Mouse (Mus musculus): ENCODE results near the gene Slc12a6. TPM values are rescaled to one million over a fixed set of nuclear protein-coding genes. Genes with fewer than 3 reads are reported as not detected.

Slc12a6 gene
- total and polyA plus RNA-seq, 2 experiments from 2014 or later, result 6.5 to 48.1 TPM

DNA sequence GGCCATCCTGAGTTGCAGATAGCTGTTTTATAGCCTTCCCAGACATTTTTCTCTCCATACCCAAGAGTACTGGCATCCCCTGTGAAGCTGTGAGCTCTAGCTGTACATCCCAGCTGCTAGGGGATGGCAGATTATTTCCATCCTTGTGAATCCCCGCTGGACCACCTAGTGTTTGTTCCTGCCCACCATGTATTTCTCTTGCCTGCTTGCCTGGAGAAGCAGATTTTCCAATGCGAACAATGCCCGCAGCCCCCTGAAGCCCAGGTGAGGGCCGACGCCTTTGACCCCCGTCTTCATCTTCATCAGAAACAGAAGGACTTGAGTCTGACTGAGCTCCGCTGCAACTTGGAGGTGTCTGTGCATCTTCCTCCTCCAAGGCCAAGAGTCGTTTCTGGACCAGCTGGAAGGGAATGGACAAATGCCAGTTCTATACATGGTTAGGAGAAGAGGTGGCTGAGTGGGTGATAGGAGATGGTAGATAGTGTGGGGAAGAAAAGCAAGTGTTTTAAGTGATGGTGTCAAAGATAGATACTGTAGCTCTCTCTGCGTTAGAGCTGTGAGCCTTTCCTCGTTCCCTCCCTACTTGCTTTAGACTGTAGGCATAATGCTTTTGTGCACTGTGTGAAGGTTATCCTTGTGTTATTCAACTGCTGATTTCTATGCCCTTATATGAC lies 15.7 kb upstream of the Slc12a6 start:
- no peak for DNase-seq (ENCODE audit: low spot score)
- 82% methylated on average over 10 of the region's 10 CpGs for whole genome bisulfite sequencing
- H3K27ac ChIP-seq (ENCODE audit: low read depth), result no peak overlapping the region
- no peaks in the 10 kb centered on the region for H3K4me1 ChIP-seq (ENCODE audit: control insufficient read depth, insufficient read depth)
- no peaks in the 10 kb centered on the region for H3K27me3 ChIP-seq (ENCODE audit: control insufficient read depth, insufficient read depth, low read length)
- no peak overlapping the region for H3K4me3 ChIP-seq (ENCODE audit: low read depth, low read length)
- H3K9me3 ChIP-seq (replicated peaks; ENCODE audit: control insufficient read depth, low read length), result no peaks in the 10 kb centered on the region
- H3K36me3 ChIP-seq (replicated peaks; ENCODE audit: control insufficient read depth, insufficient read depth, low read length), result no peaks in the 10 kb centered on the region
- H3K9ac ChIP-seq (replicated peaks; ENCODE audit: low read depth, low read length), result no peak overlapping the region
- no peak overlapping the region for H3K4me2 ChIP-seq (ENCODE audit: low read depth, low read length)
- TF ChIP-seq EP300 (IDR thresholded peaks at IDR 0.05; ENCODE audit: low read depth), result no peak
- no peak for TF ChIP-seq CTCF (IDR thresholded peaks at IDR 0.05; ENCODE audit: low read depth)
- ATAC-seq (ENCODE audit: insufficient read depth, low read depth), result no peak

DNA sequence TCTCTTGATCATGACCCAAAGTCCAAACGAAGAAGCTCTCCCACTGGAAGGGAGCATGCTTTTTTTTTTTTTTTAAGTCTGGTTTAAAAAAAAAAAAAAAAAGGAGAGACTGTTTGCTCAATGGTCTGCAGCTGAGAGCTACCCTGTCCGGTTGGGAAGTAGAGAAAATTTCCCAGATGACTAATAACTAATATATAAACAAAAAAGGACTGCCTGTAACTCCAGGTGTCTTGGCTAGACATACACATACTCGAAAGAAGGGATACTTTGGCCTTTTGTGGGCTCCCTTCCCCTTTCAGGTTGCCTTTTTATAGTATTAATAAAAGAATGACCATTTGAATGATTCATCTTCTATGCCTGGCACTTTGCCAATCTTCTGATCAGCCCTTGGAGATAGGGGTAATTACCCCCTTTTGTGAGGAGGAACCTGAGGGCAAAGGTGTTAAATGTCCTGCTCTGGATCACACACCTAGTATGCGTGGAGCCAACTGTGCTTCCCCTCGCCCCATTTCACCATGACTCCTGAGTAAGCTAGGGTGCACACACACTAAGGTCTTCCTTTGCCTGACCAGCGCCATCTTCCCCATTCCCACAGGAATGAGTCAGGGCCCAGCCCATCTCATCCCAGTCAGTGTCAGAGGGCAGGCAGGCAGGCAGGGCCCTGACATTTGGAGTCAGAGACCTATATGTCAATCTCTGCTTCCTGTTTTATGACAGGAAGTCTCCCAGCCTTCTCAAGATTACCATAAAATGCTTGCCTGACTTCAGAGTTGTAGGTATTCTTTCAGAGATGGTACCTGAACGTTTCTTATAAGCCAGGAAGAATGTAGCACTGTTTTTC lies 10.7 kb upstream of the Slc12a6 start:
- H3K27ac ChIP-seq (ENCODE audit: low read depth), result no peak overlapping the region
- no peaks in the 10 kb centered on the region for H3K9me3 ChIP-seq (replicated peaks; ENCODE audit: control insufficient read depth, low read length)
- no peak overlapping the region for H3K4me3 ChIP-seq (ENCODE audit: low read depth, low read length)
- 73% methylated on average over 7 of the region's 7 CpGs for WGBS
- H3K36me3 ChIP-seq (replicated peaks; ENCODE audit: control insufficient read depth, insufficient read depth, low read length), result no peaks in the 10 kb centered on the region
- no peak overlapping the region for H3K9ac ChIP-seq (replicated peaks; ENCODE audit: low read depth, low read length)
- H3K4me1 ChIP-seq (ENCODE audit: control insufficient read depth, insufficient read depth), result no peaks in the 10 kb centered on the region
- no peak for DNase-seq (ENCODE audit: low spot score)
- no peak for TF ChIP-seq CTCF (IDR thresholded peaks at IDR 0.05; ENCODE audit: low read depth)
- no peak for TF ChIP-seq EP300 (IDR thresholded peaks at IDR 0.05; ENCODE audit: low read depth)
- no peak overlapping the region for H3K4me2 ChIP-seq (ENCODE audit: low read depth, low read length)
- H3K27me3 ChIP-seq (ENCODE audit: control insufficient read depth, insufficient read depth, low read length), result no peaks in the 10 kb centered on the region
- no peak for ATAC-seq (ENCODE audit: insufficient read depth, low read depth)

DNA sequence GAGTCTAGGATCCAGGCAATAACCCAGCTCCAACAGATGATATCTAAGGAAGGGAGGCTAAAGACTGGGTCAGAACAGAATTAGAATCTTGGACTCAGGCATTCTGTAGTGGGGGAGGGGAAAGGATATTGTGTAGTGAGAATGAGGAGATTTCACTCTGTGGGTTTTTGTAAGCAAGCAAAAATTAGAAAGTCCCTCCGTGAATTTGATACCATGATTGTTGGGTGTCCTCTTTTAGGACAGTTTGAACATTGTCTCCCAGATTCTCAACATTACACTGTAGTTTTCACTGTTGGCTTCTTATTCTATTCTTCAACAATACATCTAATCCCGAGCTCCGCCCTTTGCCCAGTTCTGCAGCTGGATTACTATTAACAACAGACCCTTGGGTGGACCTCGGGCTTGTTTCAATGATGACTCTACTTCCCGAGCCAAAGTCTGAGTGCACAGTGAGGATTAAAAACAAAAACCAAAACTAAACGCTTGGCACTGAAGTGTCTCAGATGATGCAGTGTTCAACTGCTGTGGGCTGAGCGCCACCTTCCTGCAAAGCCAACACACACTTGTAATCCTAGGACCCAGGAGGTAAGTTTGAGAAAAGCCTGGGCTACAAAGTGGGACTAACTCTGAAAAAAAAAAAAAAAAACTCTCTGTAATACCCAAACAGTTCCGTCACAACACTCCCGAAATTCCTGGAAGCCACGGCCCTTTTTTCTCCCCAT lies 6.2 kb upstream of the Slc12a6 start, which contains the start of gene Nutm1:
Nutm1 (minus strand) TSS at position 51 of the 722 bp plus-strand sequence.
- WGBS, result 57% methylated on average over 10 of the region's 10 CpGs
- no peak for DNase-seq (ENCODE audit: low spot score)

DNA sequence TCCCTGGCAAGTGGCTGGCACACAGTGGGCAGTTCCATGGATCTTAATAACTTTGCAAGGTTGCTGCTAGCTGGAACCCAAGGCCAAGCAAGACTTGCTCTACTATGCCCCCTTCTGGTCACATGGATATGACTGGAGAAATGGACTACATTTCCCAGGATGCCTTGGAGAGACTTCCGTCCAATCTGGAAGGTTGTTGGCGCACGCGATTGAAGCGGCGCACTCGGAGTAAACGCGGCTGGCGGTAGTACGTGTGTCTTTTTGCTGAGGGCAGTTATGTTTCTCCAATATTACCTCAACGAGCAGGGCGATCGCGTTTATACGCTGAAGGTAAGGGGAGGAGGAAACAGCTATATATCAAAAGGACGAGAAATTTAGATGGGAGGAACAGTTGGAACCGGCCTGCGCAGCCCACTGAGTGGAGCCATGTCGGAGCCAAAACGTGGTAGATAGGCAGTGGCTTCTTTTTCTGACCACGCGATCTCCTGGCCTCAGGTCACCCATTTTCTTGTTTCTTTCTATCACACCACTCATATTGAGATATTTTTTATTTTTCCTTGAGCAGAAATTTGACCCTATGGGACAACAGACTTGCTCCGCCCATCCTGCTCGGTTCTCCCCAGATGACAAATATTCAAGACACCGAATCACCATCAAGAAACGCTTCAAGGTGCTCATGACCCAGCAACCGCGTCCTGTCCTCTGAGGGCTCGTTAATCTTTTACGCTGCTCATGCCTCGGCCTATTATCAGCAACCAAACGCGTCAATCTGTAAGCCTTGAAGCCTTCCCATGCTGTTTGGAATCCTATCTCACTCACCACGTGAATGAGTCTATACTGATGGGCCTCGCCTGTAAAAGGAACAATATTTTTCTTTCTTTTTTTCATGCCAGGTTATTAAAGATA lies 3.6 kb upstream of the Slc12a6 start, which contains the start of gene Nop10:
Nop10 (plus strand) TSS at position 179 of the 906 bp plus-strand sequence.
- ATAC-seq (ENCODE audit: insufficient read depth, low read depth), result peak; percentile 27; the same call in 1 of the 2 replicates
- Histone ChIP-seq H3K36me3 (replicated peaks; ENCODE audit: control insufficient read depth, insufficient read depth, low read length) (no peaks in the 10 kb centered on the region), H3K4me1 (ENCODE audit: control insufficient read depth, insufficient read depth) (peaks cover 5% of the 10 kb centered on the region; the same call in 1 of the 2 replicates), H3K4me2 (ENCODE audit: low read depth, low read length) (peak within 1 kb of the TSS; percentile 78), H3K27ac (ENCODE audit: low read depth) (peak within 1 kb of the TSS; percentile 74), H3K27me3 (ENCODE audit: control insufficient read depth, insufficient read depth, low read length) (no peaks in the 10 kb centered on the region), H3K9ac (replicated peaks; ENCODE audit: low read depth, low read length) (peak within 1 kb of the TSS; percentile 48; the same call in 1 of the 2 replicates), H3K4me3 (ENCODE audit: low read depth, low read length) (peak within 1 kb of the TSS; percentile 66), H3K9me3 (replicated peaks; ENCODE audit: control insufficient read depth, low read length) (no peaks in the 10 kb centered on the region)
- DNase-seq (ENCODE audit: low spot score), result peak; percentile 83
- under 1% methylated on average over 36 of the region's 36 CpGs for WGBS
- TF ChIP-seq EP300 (IDR thresholded peaks at IDR 0.05; ENCODE audit: low read depth), result no peak; the same call in 1 of the 2 replicates
- TF ChIP-seq CTCF (IDR thresholded peaks at IDR 0.05; ENCODE audit: low read depth), result peak; percentile 84

More for the DNA sequence above, 6.2 kb upstream of the Slc12a6 start, which contains the start of gene Nutm1:
- H3K9ac ChIP-seq (replicated peaks; ENCODE audit: low read depth, low read length), result no peak within 1 kb of the TSS
- no peak for TF ChIP-seq EP300 (IDR thresholded peaks at IDR 0.05; ENCODE audit: low read depth)
- TF ChIP-seq CTCF (IDR thresholded peaks at IDR 0.05; ENCODE audit: low read depth), result 0 out of 2 replicates have a peak, but pooled peaks have one; percentile 15
- no peaks in the 10 kb centered on the region for H3K9me3 ChIP-seq (replicated peaks; ENCODE audit: control insufficient read depth, low read length)
- no peak for ATAC-seq (ENCODE audit: insufficient read depth, low read depth)
- H3K27ac ChIP-seq (ENCODE audit: low read depth), result no peak within 1 kb of the TSS
- no peaks in the 10 kb centered on the region for H3K36me3 ChIP-seq (replicated peaks; ENCODE audit: control insufficient read depth, insufficient read depth, low read length)
- H3K27me3 ChIP-seq (ENCODE audit: control insufficient read depth, insufficient read depth, low read length), result no peaks in the 10 kb centered on the region
- H3K4me1 ChIP-seq (ENCODE audit: control insufficient read depth, insufficient read depth), result peaks cover 5% of the 10 kb centered on the region; the same call in 1 of the 2 replicates
- no peak within 1 kb of the TSS for H3K4me2 ChIP-seq (ENCODE audit: low read depth, low read length)
- no peak within 1 kb of the TSS for H3K4me3 ChIP-seq (ENCODE audit: low read depth, low read length)
